Mouse (Mus musculus) kidney, postnatal 4 days (tissue): ENCODE data around the gene Clasp1.
A peak's percentile ranks its signal among the peaks of the same experiment; 100 is the strongest.
"Not testable (repeated sequence)": the region's sequence is repeated elsewhere in the genome, so short reads cannot be mapped to it uniquely, and the experiment has no call there.

Experiments
- DNase-seq, 2 experiments: peaks; one replicate each; pipeline ENCODE4 v3.0.0; 2021; ENCODE audit warnings: mixed read lengths in 2 of 2

Gene Clasp1

DNA sequence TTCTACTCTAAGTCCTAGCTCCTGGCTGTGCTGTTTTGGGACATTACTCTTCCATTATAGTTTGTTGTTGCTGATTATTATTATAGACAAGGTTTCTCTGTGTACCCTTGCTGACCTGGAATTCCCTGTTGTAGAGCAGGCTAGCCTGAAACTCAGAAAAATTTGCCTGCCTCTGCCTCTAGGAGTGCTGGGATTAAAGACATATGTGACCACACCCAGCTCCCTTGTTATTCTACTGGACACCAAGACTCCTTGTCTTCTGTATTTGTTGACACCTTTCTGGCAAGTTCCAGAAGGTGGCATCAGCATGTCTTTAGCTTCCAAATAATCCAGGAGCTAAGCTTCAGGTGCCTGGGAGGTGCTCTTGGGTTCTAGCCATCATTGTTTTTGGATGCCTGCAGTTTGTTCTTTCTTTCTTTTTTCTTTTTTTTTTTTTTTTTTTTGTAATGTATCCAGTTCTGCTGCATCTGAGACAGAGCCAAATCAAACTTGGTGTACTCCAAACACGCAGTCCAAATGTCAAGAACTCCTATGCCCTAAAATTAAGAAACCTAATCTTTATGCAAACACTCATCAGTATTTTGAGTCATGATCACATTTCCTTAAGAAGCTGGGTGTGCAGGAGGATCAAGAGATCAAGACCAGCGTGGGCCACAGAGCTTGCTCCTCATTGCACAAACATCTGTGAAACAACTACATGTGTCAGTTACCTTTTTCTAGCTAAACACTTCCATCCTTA, 208.8 kb downstream of the Clasp1 start:
- DNase-seq = no peak

DNA sequence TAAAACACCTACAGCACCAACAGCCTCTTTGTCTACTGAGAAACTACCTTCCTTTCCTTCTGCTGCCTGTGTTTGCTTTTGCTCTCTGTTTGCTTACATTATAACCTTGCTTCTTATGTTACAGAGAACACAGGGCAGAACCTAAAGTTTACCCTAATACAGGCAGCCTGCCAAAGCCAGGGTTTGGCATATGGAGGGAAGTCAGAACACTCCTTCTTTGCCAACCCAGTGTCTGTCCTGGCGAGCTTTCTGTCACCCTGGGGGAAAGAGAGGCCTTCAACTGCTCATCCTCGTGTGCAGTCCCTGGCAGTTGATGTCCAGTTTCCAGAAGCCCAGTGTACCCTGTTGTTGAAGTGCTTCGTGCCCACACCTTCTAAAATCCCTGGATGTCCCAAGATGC, 209.5 kb downstream of the Clasp1 start:
- DNase-seq = no peak

DNA sequence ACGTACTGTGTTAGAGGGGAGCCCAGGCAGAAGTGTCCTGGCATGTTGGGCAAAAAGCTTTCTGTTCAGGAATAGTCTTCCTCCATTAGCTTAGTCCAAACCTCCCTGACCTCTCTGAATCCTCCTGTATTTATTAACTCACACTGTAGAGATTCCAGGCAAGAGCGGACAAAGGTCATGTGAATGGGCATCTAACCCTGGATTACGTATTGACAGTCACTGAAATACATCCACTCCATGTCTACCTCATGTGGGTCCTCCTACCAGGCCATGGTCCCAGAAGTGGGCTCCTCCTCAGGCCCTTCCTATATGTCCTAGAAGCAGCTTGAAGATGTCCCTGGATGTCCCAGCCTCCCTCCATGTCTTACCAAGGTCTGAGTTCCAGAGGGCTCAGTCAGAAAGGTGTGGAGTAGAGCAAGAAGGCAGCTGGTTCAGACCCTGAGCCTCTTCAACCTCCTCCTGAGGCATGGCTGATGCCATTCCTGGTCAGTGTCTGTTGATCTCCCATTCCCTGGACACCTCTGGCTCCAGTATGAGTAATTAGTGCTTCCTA, 224.8 kb downstream of the Clasp1 start:
- DNase-seq = peak in 1 of 2 experiments; percentile 42

- not testable (repeated sequence) for DNase-seq
These were observed 232.2 kb downstream of the Clasp1 start for GRCm38 (mm10) chr1:118621055-118621454.

- DNase-seq = no peak
These were observed 234.0 kb downstream of the Clasp1 start for GRCm38 (mm10) chr1:118622857-118623256.

DNA sequence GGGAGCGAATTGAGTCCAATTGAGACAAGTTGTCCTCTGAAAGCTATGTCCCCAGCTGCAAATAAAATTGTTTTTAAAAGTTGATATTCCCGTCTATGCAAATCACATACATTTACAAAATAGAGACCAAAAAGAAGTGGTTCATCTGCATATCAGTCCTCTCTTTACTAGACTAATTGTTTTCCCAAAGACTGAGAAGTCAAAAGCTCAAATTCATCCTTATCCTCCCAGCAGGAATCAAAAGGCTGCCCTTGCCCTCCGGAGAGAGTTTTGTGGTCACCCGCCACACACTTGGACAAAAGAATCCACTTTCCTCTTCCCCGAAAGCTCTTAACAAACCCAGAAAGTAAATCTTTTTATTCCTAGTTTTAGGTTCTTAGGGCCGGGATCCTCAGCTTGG, 236.6 kb downstream of the Clasp1 start:
- DNase-seq = no peak

DNA sequence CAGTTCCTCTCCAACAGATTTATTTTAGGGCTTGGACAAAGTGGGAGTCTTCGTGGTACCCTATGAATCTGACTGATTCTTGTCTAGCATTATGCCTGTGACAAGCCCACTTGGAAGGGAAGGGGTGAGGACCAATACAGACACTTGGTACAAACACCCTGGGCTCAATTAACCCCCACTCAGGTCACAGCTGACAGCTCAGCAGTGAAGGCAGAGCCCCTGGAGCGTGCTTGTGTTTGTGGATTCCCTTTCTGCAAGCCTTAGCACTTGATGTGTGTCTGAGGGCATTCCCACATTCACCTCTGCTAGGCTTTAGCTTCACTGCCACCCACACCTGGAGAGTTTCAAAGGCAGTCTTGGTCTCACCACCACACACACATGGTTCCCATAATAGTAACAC, 237.1 kb downstream of the Clasp1 start:
- DNase-seq = no peak

DNA sequence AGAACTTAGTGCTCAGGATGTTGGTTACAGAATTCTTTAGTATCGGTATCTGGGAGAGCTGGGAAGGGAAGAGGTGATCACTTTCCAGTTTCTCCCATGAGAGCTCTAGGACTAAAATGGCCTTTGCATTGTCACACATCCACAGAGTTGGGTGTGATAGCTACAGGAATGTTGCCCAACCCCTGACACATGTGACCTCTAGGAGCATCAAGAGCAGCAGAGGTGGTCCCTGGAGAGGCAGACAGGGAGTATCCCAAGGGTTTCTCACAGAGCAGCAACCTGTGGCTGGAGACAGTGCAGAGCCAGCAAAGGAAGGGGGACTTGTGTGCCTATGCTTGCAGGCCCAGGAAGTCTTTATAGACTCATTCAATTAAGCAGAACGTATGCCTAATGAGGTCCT, 237.6 kb downstream of the Clasp1 start:
- no peak for DNase-seq

DNA sequence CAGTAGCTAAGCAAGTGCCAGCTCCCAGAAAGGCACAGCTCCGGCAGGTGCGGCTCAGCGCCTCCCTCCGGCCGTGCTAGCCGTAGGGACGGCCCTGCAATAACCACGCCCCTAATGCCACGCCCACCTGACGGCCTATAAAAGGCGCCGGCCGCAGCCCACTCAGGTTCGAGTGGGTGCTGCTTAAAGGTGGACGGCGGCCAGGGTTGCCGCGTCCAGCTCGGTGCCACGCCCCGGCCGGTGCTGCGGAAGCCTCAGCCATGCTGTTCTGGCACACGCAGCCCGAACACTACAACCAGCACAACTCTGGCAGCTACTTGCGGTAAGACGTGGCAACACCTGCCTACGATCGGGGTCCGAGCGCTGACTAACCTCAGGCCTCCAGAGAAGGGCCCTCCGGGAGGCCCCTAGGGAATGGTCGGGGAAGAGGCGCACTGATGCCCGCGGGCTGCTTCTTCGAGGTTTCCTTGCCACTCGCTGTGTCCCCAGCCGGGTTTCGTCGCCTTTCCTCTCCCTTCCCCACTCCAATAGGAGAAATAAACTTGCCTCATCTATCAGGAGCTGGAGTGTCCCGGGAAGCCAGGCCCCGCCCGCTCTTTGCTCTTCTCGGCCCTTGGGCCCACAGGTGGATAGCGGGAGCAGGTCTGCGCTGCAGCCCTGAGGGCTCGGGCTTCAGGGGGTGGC, 239.1 kb downstream of the Clasp1 start, which contains the start of gene Tfcp2l1:
Tfcp2l1 (plus strand) TSS at position 165 of the 684 bp plus-strand sequence.
- DNase-seq = peak; percentile 92 to 94

GRCm38 (mm10) chr1:118633415-118633980, 244.6 kb downstream of the Clasp1 start:
- no peak for DNase-seq

DNA sequence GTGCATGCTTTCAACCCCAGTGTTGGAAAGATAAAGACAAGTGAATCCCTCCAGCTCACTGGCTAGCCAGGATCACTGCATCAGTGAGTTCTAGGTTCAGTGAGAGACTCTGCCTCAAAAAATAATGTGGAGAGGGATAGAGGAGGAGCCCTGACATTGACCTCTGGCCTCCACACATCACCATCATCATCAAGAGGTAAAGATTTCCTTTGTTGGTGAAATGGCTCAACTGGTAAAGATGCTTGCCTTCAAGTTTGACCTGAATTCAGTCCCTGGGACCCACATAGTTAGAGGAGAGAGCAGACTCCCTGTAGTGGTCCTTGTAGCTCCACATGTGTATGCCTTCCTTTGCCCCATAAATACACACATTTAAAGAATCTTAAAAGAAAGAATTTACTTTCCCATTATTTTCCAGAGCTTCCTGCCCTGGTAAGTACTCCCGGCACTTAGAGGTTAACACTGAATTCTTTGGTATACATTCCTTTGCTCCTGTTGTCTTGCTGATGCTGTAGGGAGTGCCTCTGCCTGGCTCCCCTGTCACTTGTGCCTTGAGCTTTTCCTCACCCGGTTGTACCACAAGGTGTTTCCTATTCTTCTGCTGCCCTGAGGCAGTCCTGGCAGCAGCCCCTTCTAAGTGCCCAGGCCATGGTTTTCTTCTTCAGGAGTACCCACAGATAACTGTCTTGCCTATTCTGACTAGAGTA, 253.6 kb downstream of the Clasp1 start:
- no peak for DNase-seq

- no peak for DNase-seq
These were observed 254.5 kb downstream of the Clasp1 start for GRCm38 (mm10) chr1:118643138-118643979.

DNA sequence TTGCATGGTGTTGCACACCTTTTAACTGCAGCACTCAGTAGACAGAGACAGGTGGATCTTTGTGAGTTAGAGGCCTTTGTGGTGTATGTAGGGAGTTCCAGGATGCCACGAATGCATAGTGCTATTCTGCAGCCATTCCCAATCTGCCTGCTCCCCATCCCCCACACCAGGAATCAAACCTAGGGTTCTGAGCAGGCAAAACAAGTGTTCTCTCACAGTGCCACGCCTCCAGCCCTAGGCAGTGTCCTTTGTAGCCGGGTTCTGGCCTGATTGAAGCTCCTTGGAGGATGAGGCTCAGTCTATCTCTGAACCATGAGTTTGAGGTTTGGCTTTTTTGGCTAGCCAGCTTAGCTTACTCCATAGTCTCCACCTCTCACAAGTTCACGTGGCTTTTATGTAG, 256.8 kb downstream of the Clasp1 start:
- no peak for DNase-seq

GRCm38 (mm10) chr1:118648015-118648414, 259.2 kb downstream of the Clasp1 start:
- DNase-seq = no peak

GRCm38 (mm10) chr1:118649933-118650770, 261.3 kb downstream of the Clasp1 start:
- peak in 1 of 2 experiments; percentile 45 for DNase-seq

- no peak for DNase-seq
These were observed 261.9 kb downstream of the Clasp1 start for GRCm38 (mm10) chr1:118650771-118651080.

- no peak for DNase-seq
These were observed 269.9 kb downstream of the Clasp1 start for GRCm38 (mm10) chr1:118658716-118659115.

GRCm38 (mm10) chr1:118660880-118661465, 272.1 kb downstream of the Clasp1 start:
- DNase-seq = peak; percentile 35 to 63
